14 mouse cellular contexts compared by ENCODE assay signal in the genomic region with DNA sequence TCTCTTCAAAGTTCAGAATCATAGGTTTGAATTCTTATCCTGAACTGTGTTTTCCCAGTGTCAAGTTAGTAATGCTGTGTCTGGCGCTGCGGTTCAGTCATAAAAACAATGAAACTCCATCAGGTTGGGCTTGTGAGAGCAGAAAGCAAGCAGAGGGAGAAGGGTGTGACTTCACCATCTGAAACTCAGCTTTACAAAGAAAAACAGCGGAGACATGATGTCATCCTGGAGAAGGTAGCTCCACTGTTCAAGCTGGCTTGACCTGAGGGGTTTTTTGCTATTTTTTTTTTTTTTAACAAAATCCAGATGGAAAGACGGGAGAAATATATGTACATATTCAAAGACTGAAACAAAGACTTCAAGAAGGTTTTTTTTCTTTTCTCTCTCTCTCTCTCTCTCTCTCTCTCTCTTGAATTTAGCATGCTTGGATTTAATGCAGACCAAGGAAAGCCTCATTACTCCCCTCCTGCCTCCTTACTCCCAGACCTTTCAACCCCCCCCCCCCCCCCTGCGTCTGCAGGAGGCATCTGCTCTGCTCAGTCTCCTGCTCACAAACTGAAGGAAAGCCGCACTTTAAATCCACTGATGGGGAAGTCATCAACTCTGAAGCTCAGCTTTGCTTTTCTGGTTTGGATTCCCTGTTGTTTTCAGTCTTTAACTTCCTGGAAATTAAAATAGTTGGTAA.
DNase-seq lines count a peak whose midpoint lies in the region; ATAC-seq and TF ChIP-seq lines count a peak whose summit lies in the region.
"Had no signal": no experiment of that assay in that cellular context is flagged by ENCODE, and none has a peak within 500 bp of the region (broad histone marks: within the 10 kb centered on the region; RNA-seq: fewer than 3 reads in every experiment).

No protein-coding gene starts in this region.

- peak; percentile 10; the same call in 1 of the 2 replicates for ATAC-seq in stomach, embryonic 14.5 days (ENCODE audit: insufficient number of reproducible peaks, insufficient read depth, low FRiP score, low read depth)
- no peak for ATAC-seq in stomach, postnatal 0 days (ENCODE audit: low FRiP score, low TSS enrichment)
- peak; percentile 74; the same call in 1 of the 2 replicates for ATAC-seq in forebrain, embryonic 15.5 days (replicated peaks)
- ATAC-seq: activated CD4-positive, CD25-positive, alpha-beta regulatory T cell, adult 4 months had no signal

- no peak for TF ChIP-seq CTCF in stomach, postnatal 0 days (IDR thresholded peaks at IDR 0.05; ENCODE audit: low read depth)

- DNase-seq in gastrocnemius, adult 18-20 months (ENCODE audit: low spot score) = peak; percentile 19
- DNase-seq in gastrocnemius, postnatal 14 days = no peak
- DNase-seq in stomach, postnatal 0 days (ENCODE audit: low spot score) = no peak
- peak; percentile 20 for DNase-seq in yolk sac, embryonic 10.5 days (ENCODE audit: low spot score)
- DNase-seq in layer of hippocampus, adult 8-10 months (ENCODE audit: low spot score in 2 of 2) = no peak
- DNase-seq in left cerebral cortex, adult 18-20 months (ENCODE audit: low spot score in 2 of 2) = no peak
- DNase-seq: cerebellum, postnatal 10 days; kidney, postnatal 10 days; thymus, adult 2 months had no signal

- TF ChIP-seq EP300 in stomach, postnatal 0 days (optimal IDR thresholded peaks at IDR 0.05) = no peak

- H3K36me3 ChIP-seq in stomach, embryonic 14.5 days (ENCODE audit: control insufficient read depth, insufficient read depth, low read length) = no peaks in the 10 kb centered on the region
- no peaks in the 10 kb centered on the region for H3K36me3 ChIP-seq in stomach, postnatal 0 days (ENCODE audit: control insufficient read depth, insufficient read depth, low read length)
- H3K36me3 ChIP-seq in forebrain, embryonic 15.5 days = no peaks in the 10 kb centered on the region
- H3K36me3 ChIP-seq: hindbrain, embryonic 13.5 days had no signal

- no peak overlapping the region for H3K9ac ChIP-seq in stomach, embryonic 14.5 days (replicated peaks; ENCODE audit: low read depth, low read length)
- H3K9ac ChIP-seq in stomach, postnatal 0 days (ENCODE audit: low read length) = no peak overlapping the region
- no peak overlapping the region for H3K9ac ChIP-seq in forebrain, embryonic 15.5 days (replicated peaks)
- H3K9ac ChIP-seq: hindbrain, embryonic 13.5 days had no signal

- no peaks in the 10 kb centered on the region for H3K4me1 ChIP-seq in stomach, embryonic 14.5 days (ENCODE audit: control insufficient read depth, insufficient read depth, low read length)
- H3K4me1 ChIP-seq in stomach, postnatal 0 days (replicated peaks; ENCODE audit: control insufficient read depth, insufficient read depth) = no peaks in the 10 kb centered on the region
- H3K4me1 ChIP-seq in forebrain, embryonic 15.5 days = no peaks in the 10 kb centered on the region
- H3K4me1 ChIP-seq: hindbrain, embryonic 13.5 days had no signal

- 23% methylated on average over 6 of the region's 6 CpGs for WGBS in stomach, embryonic 14.5 days
- WGBS in stomach, postnatal 0 days = 24% methylated on average over 6 of the region's 6 CpGs
- WGBS in forebrain, embryonic 15.5 days = 24% methylated on average over 6 of the region's 6 CpGs

- H3K27ac ChIP-seq in stomach, embryonic 14.5 days (ENCODE audit: low read length) = peak overlapping the region; percentile 48; the same call in 1 of the 2 replicates
- H3K27ac ChIP-seq in stomach, postnatal 0 days (replicated peaks) = no peak overlapping the region
- H3K27ac ChIP-seq in forebrain, embryonic 15.5 days (replicated peaks) = peak overlapping the region; percentile 40; the same call in 1 of the 2 replicates
- H3K27ac ChIP-seq: hindbrain, embryonic 13.5 days had no signal

- H3K4me2 ChIP-seq in stomach, embryonic 14.5 days (replicated peaks; ENCODE audit: low read depth, low read length) = no peak overlapping the region
- H3K4me2 ChIP-seq in stomach, postnatal 0 days (replicated peaks; ENCODE audit: low read depth) = no peak overlapping the region
- no peak overlapping the region for H3K4me2 ChIP-seq in forebrain, embryonic 15.5 days (replicated peaks)
- H3K4me2 ChIP-seq: heart, embryonic 11.5 days; hindbrain, embryonic 13.5 days had no signal

- intact Hi-C loops in gastrocnemius, postnatal 14 days (cut with DNase I; ENCODE audit: low total_unique reads) = no loop called here

- no peaks in the 10 kb centered on the region for H3K9me3 ChIP-seq in stomach, embryonic 14.5 days (ENCODE audit: control insufficient read depth, low read depth, low read length)
- H3K9me3 ChIP-seq in stomach, postnatal 0 days (ENCODE audit: control insufficient read depth, low read length) = no peaks in the 10 kb centered on the region
- H3K9me3 ChIP-seq in forebrain, embryonic 15.5 days = 0 out of 2 replicates have a peak, but pooled peaks cover 3% of the 10 kb centered on the region
- H3K9me3 ChIP-seq: hindbrain, embryonic 13.5 days had no signal

- H3K4me3 ChIP-seq in stomach, embryonic 14.5 days (ENCODE audit: low read depth, low read length) = no peak overlapping the region
- H3K4me3 ChIP-seq in stomach, postnatal 0 days (ENCODE audit: low read depth, low read length) = no peak overlapping the region
- H3K4me3 ChIP-seq in forebrain, embryonic 15.5 days = no peak overlapping the region
- H3K4me3 ChIP-seq: hindbrain, embryonic 13.5 days had no signal

- no peaks in the 10 kb centered on the region for H3K27me3 ChIP-seq in stomach, embryonic 14.5 days (ENCODE audit: control insufficient read depth, insufficient read depth, low read length)
- no peaks in the 10 kb centered on the region for H3K27me3 ChIP-seq in stomach, postnatal 0 days (ENCODE audit: control insufficient read depth, insufficient read depth, low read length)
- H3K27me3 ChIP-seq in forebrain, embryonic 15.5 days = no peaks in the 10 kb centered on the region
- H3K27me3 ChIP-seq: hindbrain, embryonic 13.5 days had no signal

Comparison
In these comparisons a context has a peak if more than half of its experiments do, and no peak if none do; other contexts are left out.
1. DNase-seq: peak in gastrocnemius, adult 18-20 months (single experiment) and yolk sac, embryonic 10.5 days (single experiment); none in gastrocnemius, postnatal 14 days (single experiment), stomach, postnatal 0 days (single experiment), layer of hippocampus, adult 8-10 months (0 of 2) and left cerebral cortex, adult 18-20 months (0 of 2).